Mouse (Mus musculus) retina, postnatal 7 days (tissue): ENCODE measurements around the gene Gm16867.
"Not testable (repeated sequence)": the region's sequence is repeated elsewhere in the genome, so short reads cannot be mapped to it uniquely, and the experiment has no call there.

Source experiments
- DNase-seq: peaks from one replicate; pipeline ENCODE4 v3.0.0-alpha.2; 2012; ENCODE audit warnings: low read depth, low spot score

Gm16867 gene

DNA sequence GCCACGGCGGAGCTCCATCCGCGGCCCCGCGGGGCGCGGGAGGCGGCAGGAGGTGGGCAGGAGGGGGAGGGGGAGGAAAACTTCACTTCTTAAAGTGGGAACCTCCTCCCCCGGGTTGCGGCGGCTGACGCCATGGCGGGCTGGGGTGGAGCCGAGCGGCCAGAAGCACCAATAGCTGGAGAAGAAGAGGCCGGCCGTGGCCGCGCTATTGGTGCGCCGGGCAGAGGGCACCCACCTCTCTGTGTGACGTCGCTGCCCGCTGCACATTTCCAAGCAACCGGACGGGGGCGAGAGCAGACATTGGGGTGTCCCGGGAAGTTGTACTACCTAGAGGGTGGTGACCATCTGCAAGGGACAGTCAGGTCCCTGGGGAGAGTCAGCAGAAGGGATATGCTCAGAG lies at the start of gene Gm16867:
Gm16867 (minus strand) TSS at position 189 of the 400 bp plus-strand sequence.
- not testable (repeated sequence) for DNase-seq

DNA sequence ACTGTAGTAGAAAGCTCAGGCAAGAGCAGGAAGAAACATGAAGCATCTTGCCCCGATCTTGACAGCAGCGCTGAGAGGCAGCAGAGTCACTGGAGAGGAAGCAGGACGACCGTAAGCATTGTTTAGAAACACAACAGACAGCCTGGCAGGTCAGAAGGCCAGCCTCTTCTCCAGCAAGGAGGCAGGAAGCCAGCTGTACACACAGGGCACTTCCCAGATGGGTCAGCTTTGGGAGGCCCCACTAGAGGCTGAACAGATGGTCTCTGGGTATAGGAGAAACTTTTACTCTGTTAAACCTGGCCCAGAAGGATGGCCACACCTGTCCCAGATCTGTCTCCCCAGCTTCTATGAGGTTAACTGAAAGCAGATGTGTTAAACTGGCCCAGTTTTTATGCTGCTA lies 44.1 kb upstream of the Gm16867 start:
- DNase-seq: not testable (repeated sequence)

DNA sequence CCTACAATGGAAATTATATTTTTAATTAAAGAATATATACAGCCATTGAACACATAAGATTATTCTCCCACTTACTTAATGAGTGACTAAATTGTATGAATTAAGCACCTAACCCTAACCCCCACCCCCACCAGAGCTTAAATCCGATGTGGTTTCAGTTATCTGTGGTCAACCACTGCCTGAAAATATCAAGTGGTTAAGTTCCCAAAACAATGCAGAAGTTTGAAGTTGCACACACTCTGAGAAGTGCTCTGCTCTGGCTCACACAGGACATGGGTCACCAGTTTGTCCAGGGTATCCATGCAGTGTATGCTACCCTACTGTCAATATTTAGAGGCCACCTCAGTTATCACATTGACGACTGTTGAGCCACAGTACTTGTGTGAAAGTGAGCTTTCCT lies 41.9 kb upstream of the Gm16867 start:
- DNase-seq: not testable (repeated sequence)

DNA sequence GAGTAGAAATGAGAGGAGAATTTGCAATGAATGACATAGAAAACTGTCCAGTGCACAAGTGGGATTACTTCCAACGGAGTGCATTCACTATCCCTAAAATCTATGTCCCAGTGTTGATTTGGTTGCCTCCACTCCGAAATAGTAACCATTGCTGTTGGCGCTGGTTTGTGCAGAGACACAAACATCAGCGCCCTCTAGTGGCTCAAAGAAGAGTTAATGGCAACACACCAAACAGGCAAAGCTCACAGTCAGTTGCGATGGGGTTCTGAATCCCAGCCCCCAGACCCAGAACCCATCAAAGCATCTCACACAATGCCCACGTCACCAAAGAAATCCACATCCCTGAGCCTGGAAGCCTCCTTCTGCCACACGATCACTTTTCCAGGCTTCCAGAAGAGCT lies 40.9 kb upstream of the Gm16867 start:
- DNase-seq: not testable (repeated sequence)

DNA sequence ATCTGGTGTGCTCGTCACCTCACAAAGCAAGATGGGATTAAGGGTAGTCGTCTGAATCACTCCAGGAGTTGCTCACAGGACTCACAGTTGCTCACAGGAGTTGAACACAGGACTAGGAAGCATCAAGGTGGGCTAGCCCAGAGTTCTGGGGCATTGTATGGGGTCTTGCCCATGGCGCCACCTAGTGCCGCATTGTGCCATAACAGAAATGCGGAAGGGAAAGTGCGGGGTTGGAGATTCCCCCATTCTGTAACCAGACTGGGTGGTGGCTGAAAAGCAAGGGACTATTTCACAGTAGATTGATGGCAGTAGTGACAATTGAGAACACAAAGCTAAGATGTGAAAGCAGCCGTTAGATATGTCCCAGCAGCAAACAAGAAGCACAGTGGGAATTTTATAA lies 39.5 kb upstream of the Gm16867 start:
- not testable (repeated sequence) for DNase-seq

DNA sequence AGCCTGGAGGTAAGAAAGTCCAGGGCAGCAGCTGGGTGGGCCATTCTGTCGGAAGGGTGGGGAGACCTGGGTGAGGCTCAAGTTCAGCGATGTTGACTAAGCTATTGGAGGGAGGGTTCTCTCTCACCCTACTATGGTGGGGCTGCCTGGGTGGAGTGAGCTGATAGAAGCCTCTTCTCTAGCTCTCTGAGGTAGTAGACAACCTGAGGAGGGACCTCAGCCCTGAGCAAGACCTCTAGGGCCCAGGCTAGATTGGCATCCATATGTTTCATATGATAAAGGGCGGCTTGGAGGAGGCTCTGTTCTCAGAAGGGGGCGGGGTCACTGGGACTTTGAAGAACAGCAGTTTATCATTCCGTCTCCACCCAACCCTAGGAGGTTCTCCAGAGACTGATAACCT lies 37.0 kb upstream of the Gm16867 start:
- DNase-seq: not testable (repeated sequence)

DNA sequence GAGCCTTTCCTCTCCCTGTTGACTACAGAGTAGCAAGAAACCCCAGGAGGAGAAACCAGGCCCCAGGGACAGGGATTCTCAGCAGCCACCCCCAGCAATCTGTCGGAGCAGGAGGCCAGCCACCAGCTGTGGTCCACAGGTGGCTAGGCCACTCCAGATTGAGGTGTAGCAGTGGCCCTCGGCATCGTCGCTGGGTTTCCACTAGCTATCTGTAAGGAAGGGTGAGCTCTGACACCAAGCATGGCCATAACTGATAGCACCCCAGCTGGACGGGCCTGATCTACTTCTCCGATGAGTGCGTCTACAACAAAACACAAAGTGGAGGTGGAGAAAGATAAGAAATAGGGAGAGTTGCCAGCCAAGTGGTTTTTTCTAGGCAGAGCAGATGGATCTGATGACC lies 33.4 kb upstream of the Gm16867 start:
- not testable (repeated sequence) for DNase-seq

DNA sequence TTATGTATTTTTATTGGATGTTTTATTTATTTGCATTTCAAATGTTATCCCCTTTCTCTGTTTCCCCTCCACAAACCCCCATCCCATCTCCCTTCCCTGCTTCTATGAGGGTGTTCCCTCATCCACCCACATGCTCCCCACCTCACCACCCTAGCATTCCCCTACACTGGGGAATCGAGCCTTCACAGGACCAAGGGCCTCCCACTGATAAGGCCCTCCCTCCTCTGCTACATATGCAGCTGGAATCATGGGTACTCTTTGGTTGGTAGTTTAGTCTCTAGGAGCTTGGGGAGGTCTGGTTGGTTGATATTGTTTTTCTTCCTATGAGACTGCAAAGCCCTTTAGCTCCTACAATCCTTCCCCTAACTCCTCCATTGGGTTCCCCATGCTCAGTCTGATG lies 23.0 kb upstream of the Gm16867 start:
- DNase-seq: not testable (repeated sequence)

DNA sequence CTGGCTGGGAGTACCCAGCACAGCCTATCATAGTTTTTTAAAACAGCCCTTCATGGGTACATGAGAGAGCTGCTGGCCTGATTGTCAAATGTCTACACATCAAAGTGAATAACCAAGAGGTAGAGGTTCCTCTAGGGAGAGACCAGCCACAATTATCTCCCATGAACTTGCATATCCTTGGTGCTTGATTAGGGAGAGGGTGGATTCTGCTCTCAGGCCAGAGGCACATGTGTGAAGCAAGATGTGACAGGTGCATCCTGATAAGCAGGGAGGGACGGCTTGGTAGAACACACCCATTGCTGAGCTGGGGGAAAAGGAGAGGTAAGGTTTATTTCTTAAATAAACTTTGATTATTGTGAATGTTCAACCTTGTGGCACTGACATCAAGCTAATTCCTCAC lies 19.8 kb upstream of the Gm16867 start:
- not testable (repeated sequence) for DNase-seq

DNA sequence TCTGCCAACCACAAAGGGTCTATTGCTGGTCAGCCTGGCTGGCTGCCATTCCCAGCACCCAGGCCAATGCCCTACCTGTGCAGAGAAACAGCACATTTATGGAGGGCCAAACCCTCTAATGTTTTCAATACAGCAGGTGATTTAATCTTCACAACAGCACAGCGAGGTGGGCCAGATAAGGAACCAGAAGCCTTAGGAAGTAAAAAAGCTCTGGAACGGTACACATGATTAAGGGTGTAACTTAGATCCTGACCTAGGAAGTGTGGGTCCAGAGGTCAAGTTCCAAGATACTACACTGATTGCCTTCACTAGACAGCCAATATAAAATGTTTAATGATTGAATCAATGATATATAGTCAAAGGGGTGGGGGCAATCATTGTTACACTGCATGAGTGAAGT lies 17.6 kb upstream of the Gm16867 start:
- not testable (repeated sequence) for DNase-seq

DNA sequence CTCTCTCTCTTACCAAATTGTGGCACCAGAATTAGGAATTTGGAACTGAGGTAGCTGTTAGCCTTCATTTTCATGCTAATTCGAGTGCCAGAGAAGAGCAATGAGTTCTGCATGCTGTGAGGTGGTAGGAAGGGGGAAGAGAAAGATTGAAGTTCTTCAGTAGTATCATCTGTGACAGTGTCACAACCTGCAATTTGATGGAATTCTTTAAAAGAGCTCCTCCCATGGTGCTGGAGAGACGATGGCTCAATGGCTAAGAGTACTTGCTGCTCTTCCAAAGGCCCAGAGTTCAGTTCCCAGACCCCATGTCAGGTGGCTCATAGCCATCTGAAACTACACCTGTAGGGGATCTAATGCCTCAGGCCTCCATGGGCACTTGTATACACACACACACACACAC lies 9.3 kb upstream of the Gm16867 start, which contains the start of gene Gm27179:
Gm27179 (minus strand) TSS at position 101 of the 400 bp plus-strand sequence.
- DNase-seq: not testable (repeated sequence)

DNA sequence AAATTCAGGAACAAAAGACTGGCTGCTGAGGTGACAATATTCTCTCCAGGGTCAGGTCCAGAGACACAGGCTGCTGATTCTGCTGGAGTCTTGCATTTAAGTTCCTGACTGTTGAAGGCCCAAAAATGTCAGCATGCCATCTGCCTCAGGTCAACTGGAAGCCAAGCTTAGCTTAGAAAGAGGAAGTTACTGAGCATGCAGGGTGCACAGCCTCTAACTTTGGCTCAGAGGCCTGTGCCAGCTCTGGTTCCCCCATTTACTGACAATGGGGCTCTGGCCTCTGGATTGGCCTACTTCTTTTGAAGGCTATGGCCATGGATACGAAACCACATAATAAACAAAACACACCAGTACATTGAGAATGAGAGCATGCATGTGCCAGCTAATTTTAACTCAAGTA lies 3.8 kb upstream of the Gm16867 start:
- DNase-seq: not testable (repeated sequence)

DNA sequence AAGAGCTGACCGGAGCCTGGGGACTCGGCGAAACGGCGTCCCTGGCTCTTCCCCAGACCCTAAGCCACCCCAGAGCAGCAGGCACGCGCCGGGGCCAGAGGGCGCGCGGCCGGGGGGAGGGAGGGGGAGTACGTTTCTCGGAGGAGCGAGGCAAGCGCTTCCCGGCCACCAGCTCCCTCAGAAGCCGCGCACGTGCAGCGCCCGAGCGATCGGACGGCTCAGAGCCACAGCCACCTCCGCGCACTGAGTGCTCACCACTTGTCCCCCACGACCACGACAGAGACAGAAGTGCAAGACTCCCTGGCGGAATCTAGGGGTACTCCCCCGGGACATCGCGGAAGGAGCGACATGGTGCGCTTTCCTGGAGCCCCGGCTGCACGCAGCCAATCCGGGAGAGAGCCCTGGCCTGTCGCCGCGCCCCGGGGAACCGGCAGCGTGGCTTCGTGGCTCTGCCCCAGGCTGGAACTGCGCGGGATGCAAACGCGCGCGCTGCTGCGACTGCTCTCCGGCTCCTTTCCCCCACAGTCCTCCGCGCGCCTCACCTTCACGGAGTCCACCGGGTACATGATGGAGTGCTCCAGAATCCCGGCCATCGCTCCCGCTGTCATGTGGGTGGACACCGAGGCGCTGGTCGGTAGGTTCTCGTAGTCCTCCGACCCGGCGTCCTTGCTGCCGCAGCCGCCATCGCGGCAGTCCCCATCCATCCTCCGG lies 567 bp downstream of the Gm16867 start:
- not testable (repeated sequence) for DNase-seq

DNA sequence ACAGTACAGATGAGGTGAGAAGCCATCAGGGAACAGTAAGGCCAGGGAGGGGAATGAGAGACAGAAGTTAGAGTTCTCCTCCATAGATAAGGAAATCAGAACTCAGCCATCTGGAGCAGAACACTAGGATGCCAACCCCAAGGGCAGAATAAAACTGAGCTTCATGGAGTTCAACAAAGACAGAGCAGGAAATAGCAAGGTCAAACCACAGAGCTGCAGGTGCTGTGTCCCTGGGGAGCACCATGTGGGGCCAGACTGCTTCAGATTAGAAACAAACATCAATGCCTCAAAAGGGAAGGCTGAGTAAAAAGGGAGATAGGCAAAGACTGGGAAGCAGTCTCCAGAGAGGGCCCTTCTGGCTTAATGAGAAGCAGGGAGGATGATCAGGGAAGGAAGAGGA lies 6.9 kb downstream of the Gm16867 start:
- DNase-seq: not testable (repeated sequence)

DNA sequence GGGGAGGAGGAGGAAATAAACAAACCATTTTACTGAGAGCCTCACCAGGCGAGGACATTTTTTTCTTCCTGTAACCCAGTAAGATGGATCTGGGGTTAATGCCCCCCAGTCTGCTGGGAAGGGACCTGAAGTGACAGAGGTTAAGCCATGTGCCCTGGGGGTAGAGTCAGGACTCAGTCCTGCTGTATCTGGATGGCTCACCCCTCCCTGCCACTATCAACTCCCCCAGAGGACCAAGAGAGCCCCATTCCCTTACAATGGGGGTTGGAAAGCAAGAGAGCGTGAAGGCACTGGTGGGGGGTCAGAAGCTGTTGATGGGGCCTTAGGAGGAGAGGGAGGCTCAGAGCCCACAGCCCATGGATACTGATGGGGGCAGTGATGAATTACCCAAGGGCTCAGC lies 8.2 kb downstream of the Gm16867 start:
- not testable (repeated sequence) for DNase-seq

DNA sequence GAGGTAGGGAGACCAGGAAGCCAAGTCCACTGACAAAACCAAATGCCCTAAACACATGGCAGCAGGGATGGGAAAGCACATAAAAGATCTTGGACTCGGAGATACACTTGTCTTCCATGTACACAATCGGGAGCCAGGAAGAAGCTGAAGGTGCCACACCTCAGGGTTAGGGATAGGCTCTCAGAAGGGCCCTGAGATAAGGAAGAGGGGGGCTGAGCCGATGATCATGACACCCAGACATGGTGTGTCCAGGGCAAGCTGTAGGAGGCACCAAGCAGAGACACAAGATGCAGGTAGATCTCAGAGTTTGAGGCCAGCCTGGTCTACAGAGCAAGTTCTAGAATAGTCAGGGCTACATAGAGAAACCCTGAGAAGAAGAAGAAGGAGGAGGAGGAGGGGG lies 8.6 kb downstream of the Gm16867 start:
- DNase-seq: not testable (repeated sequence)

DNA sequence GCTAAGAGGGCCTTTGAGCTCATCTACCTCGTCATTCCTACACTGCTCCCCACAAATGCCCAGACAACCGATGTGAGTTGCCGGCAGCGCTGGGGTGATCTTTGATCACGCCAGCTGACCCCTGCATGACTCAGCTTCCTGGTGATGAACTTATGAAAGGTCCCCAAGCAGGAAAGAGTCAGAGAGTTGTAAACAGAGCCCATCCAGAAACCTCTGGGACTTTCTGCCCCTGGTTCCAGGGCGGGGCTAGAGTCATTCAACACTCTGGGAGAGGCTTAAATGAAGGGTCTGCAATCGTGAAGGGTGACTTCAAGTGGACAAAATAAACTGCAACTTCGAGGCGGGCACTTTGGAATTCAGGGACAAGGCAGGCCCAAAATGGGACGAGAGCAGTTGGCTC lies 15.2 kb downstream of the Gm16867 start:
- DNase-seq: not testable (repeated sequence)

DNA sequence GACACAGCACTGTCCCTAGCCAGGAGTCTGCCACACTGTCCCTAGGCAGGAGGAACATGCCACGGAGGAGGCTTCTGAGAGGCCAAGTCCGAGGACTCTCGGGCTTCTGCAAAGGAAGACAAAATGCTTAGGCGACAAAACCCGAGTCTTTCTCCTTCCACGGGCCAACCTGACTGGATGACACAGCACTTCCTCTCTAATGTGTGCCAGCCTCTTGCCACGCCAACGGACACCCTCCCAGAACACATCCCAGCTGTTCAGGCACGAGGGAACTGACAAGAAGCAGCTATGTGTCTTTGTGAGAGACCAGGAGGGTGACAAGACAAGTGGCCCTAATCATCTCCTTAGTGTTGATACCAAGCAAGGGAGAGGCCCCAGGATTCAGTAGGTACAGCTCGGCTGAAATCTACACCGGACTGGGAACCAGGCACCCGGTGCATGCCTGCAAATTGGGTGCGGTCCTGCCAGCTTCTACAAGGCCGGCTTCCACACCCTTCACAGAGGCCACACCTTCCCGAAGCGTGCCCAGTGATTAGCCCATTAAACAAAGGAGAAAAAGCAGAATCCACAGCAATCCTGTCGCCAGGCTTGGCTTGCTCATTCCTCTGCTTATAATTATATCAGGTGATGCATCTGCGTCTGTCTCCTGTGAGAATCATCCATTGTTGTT lies 17.6 kb downstream of the Gm16867 start:
- not testable (repeated sequence) for DNase-seq

DNA sequence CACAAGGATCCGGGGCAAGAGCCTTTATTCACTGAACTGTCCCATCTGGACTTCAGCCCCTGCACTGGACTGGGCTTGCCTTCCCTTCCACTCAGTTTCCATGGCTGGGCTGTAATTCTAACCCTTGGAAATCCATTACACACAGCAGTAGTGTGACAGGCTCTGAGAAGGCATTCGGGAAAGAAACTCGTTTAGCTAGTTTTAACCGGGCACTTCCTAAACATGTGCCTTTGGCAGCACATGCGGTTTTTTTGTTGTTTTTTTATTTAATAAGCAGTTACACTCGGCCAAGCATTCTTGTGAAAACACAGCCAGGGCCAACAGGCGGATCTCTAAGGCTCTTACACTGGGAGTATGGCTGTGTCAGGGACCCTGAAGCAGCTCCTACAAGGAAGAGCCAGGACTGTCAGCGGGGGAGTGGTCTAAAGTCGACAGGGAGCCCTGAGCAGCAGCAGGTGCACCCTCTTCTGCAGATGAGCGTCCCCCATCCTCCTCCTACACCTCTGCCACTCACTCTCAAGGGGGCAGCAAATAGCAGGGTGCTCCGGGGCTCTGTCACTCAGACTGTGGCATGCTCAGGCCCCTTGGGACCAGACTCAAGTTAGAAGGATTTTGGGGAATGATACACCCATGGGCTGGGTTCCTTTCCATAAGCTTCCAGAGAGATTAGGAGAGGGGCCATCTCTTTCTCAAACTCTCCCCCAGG lies 29.1 kb downstream of the Gm16867 start:
- DNase-seq: not testable (repeated sequence)

DNA sequence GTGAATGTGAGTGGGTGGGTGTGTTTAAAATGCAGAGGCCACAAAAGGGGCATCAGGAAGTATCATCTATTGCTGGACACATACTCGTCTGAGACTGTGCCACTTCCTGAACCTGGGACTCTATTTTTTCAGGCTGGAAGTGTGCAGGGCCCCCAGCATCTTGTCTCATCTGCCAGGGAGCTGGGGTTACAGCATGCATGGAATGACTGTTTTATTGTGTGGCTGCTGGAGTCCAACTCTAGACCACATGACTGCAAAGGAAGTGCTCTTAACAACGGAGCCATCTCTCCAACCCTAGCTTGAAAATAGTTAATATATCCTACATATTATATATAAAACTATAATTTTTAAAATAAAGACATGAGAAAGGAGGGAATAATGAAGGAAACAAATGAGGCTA lies 29.8 kb downstream of the Gm16867 start:
- DNase-seq: not testable (repeated sequence)

DNA sequence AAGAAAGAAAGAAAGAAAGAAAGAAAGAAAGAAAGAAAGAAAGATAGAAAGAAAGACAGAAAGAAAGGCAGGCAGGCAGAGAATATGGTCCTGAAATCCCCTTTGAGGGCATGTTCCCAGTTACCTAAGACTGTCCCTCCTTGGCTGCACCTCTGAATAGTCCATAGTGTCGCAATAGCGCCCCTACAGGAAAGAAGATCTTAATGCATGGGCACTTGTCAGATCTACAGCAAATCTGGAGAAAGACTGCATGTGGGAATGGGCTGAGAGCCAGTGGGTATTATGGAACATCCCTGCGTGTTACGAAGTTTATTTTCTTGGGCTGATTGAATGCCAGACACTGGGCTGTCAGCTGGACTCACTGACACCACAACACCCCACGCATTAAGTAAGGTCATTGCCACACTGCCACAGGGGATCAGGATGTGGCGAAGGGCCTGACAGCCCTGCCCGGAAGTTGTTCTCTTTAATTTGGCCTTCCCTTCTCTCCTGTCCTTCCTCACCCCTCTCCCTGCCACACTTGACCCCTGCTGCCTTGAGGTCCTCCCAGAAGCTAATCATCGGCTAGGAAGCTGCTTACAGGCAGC lies 32.9 kb downstream of the Gm16867 start:
- DNase-seq: not testable (repeated sequence)
